Mouse (Mus musculus) ES-E14 (cell line): ENCODE data around the gene Psma6.

ENCODE experiments used
- MAFK ChIP-seq: IDR thresholded peaks from 2 replicates; pipeline ENCODE4 v1.6.1; 2014; ENCODE audit warnings: mild to moderate bottlenecking, low read depth, low read length, inconsistent platforms; ENCODE audit not compliant: insufficient read depth
- ZNF384 ChIP-seq: IDR thresholded peaks from 2 replicates; pipeline ENCODE4 v1.6.1; 2012; ENCODE audit warnings: low read depth, low read length, inconsistent platforms

DNA sequence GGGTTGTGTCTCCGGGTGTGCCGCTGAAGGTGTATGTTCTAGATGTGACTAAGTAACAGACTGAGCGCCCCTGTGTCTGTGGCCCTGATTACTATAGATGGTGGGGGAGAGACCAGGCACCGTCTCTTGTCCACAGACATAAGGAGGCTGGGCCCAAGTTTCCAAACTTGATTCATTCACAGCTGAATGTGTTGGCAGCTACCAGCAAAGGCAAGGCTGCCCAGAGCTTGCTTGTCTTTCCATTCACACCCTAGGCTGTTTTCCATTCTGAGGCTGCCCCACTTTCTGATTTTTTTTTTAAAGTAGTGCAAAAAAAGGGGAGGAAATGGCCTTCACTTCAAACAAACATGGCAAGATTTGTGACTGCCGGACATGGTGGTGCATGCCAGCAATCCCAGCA, 72.9 kb downstream of the Psma6 start:
- no peak for TF ChIP-seq ZNF384
- TF ChIP-seq MAFK = no peak
